Mouse (Mus musculus): Measurements from ENCODE around the gene Slc44a3. TPM values are rescaled to one million over a fixed set of nuclear protein-coding genes. Genes with fewer than 3 reads are reported as not detected.

Gene Slc44a3
- polyA plus RNA-seq, 1 experiment from 2014 or later = 0.75 TPM

GRCm38 (mm10) chr3:121569004-121569403 lies 36.8 kb upstream of the Slc44a3 start:
- Histone ChIP-seq H3K36me3 (no peaks in the 10 kb centered on the region), H3K4me3 (no peak overlapping the region), H3K9me3 (no peaks in the 10 kb centered on the region), H3K4me1 (no peaks in the 10 kb centered on the region), H3K27me3 (no peaks in the 10 kb centered on the region), H3K9ac (replicated peaks) (no peak overlapping the region), H3K27ac (replicated peaks) (no peak overlapping the region), H3K4me2 (replicated peaks) (no peak overlapping the region)
- WGBS = 83% methylated on average over 9 of the region's 9 CpGs
- no peak for ATAC-seq (replicated peaks)

GRCm38 (mm10) chr3:121567904-121568303 lies 35.7 kb upstream of the Slc44a3 start:
- no peak overlapping the region for H3K4me3 ChIP-seq
- WGBS = 93% methylated on average over 9 of the region's 9 CpGs

GRCm38 (mm10) chr3:121567337-121567900 lies 35.2 kb upstream of the Slc44a3 start:
- 92% methylated on average over 2 of the region's 2 CpGs for WGBS
- no peak overlapping the region for H3K4me2 ChIP-seq (replicated peaks)
- H3K27me3 ChIP-seq = no peaks in the 10 kb centered on the region
- no peak overlapping the region for H3K27ac ChIP-seq (replicated peaks)
- no peak overlapping the region for H3K4me3 ChIP-seq
- no peaks in the 10 kb centered on the region for H3K4me1 ChIP-seq
- H3K9me3 ChIP-seq = no peaks in the 10 kb centered on the region
- ATAC-seq (replicated peaks) = no peak
- H3K9ac ChIP-seq (replicated peaks) = no peak overlapping the region
- H3K36me3 ChIP-seq = no peaks in the 10 kb centered on the region

More at GRCm38 (mm10) chr3:121567904-121568303, 35.7 kb upstream of the Slc44a3 start:
- Histone ChIP-seq H3K36me3 (no peaks in the 10 kb centered on the region), H3K4me2 (replicated peaks) (no peak overlapping the region), H3K9ac (replicated peaks) (no peak overlapping the region), H3K27me3 (no peaks in the 10 kb centered on the region), H3K27ac (replicated peaks) (no peak overlapping the region), H3K4me1 (no peaks in the 10 kb centered on the region), H3K9me3 (no peaks in the 10 kb centered on the region)
- ATAC-seq (replicated peaks) = no peak

GRCm38 (mm10) chr3:121566901-121567300 lies 34.7 kb upstream of the Slc44a3 start:
- no peak for ATAC-seq (replicated peaks)
- Histone ChIP-seq H3K4me1 (no peaks in the 10 kb centered on the region), H3K9me3 (no peaks in the 10 kb centered on the region), H3K4me2 (replicated peaks) (no peak overlapping the region), H3K36me3 (no peaks in the 10 kb centered on the region), H3K27me3 (no peaks in the 10 kb centered on the region), H3K27ac (replicated peaks) (no peak overlapping the region), H3K4me3 (no peak overlapping the region), H3K9ac (replicated peaks) (no peak overlapping the region)
- 92% methylated on average over 4 of the region's 4 CpGs for WGBS

- WGBS = 76% methylated on average over 3 of the region's 3 CpGs
- no peak overlapping the region for H3K4me2 ChIP-seq (replicated peaks)
- ATAC-seq (replicated peaks) = no peak
Observed at GRCm38 (mm10) chr3:121561803-121562202, 29.6 kb upstream of the Slc44a3 start.

GRCm38 (mm10) chr3:121560115-121560865 lies 28.1 kb upstream of the Slc44a3 start:
- 92% methylated on average over 14 of the region's 14 CpGs for WGBS
- H3K4me1 ChIP-seq = no peaks in the 10 kb centered on the region
- no peaks in the 10 kb centered on the region for H3K27me3 ChIP-seq
- no peak overlapping the region for H3K27ac ChIP-seq (replicated peaks)
- H3K9ac ChIP-seq (replicated peaks) = no peak overlapping the region
- no peak for ATAC-seq (replicated peaks)
- no peak overlapping the region for H3K4me2 ChIP-seq (replicated peaks)
- no peak overlapping the region for H3K4me3 ChIP-seq
- H3K9me3 ChIP-seq = no peaks in the 10 kb centered on the region
- no peaks in the 10 kb centered on the region for H3K36me3 ChIP-seq

More at GRCm38 (mm10) chr3:121561803-121562202, 29.6 kb upstream of the Slc44a3 start:
- no peaks in the 10 kb centered on the region for H3K4me1 ChIP-seq
- H3K4me3 ChIP-seq = no peak overlapping the region
- no peaks in the 10 kb centered on the region for H3K9me3 ChIP-seq
- H3K9ac ChIP-seq (replicated peaks) = no peak overlapping the region
- no peaks in the 10 kb centered on the region for H3K27me3 ChIP-seq
- H3K27ac ChIP-seq (replicated peaks) = no peak overlapping the region
- H3K36me3 ChIP-seq = no peaks in the 10 kb centered on the region

- Histone ChIP-seq H3K27me3 (no peaks in the 10 kb centered on the region), H3K27ac (replicated peaks) (no peak overlapping the region), H3K4me3 (no peak overlapping the region), H3K36me3 (no peaks in the 10 kb centered on the region), H3K9me3 (no peaks in the 10 kb centered on the region), H3K9ac (replicated peaks) (no peak overlapping the region), H3K4me1 (no peaks in the 10 kb centered on the region), H3K4me2 (replicated peaks) (no peak overlapping the region)
- ATAC-seq (replicated peaks) = no peak
- WGBS = 79% methylated on average over 15 of the region's 15 CpGs
Observed at GRCm38 (mm10) chr3:121559406-121560114, 27.4 kb upstream of the Slc44a3 start.

GRCm38 (mm10) chr3:121558861-121559260 lies 26.7 kb upstream of the Slc44a3 start:
- no peak overlapping the region for H3K4me3 ChIP-seq
- no peaks in the 10 kb centered on the region for H3K4me1 ChIP-seq
- no peaks in the 10 kb centered on the region for H3K36me3 ChIP-seq
- no peak overlapping the region for H3K4me2 ChIP-seq (replicated peaks)
- H3K9ac ChIP-seq (replicated peaks) = no peak overlapping the region
- ATAC-seq (replicated peaks) = no peak
- 81% methylated on average over 8 of the region's 8 CpGs for WGBS
- no peaks in the 10 kb centered on the region for H3K9me3 ChIP-seq
- no peaks in the 10 kb centered on the region for H3K27me3 ChIP-seq
- H3K27ac ChIP-seq (replicated peaks) = no peak overlapping the region

GRCm38 (mm10) chr3:121556304-121556703 lies 24.1 kb upstream of the Slc44a3 start:
- Histone ChIP-seq H3K9ac (replicated peaks) (no peak overlapping the region), H3K4me3 (no peak overlapping the region), H3K4me2 (replicated peaks) (no peak overlapping the region), H3K36me3 (no peaks in the 10 kb centered on the region), H3K27me3 (no peaks in the 10 kb centered on the region), H3K4me1 (no peaks in the 10 kb centered on the region), H3K27ac (replicated peaks) (no peak overlapping the region), H3K9me3 (no peaks in the 10 kb centered on the region)
- no peak for ATAC-seq (replicated peaks)
- 90% methylated on average over 7 of the region's 7 CpGs for WGBS

- no peak overlapping the region for H3K4me3 ChIP-seq
- H3K27ac ChIP-seq (replicated peaks) = no peak overlapping the region
- H3K27me3 ChIP-seq = no peaks in the 10 kb centered on the region
- no peak for ATAC-seq (replicated peaks)
- no peak overlapping the region for H3K4me2 ChIP-seq (replicated peaks)
- H3K4me1 ChIP-seq = no peaks in the 10 kb centered on the region
- H3K9me3 ChIP-seq = no peaks in the 10 kb centered on the region
- WGBS = 78% methylated on average over 14 of the region's 14 CpGs
- H3K9ac ChIP-seq (replicated peaks) = no peak overlapping the region
- no peaks in the 10 kb centered on the region for H3K36me3 ChIP-seq
Observed at GRCm38 (mm10) chr3:121553294-121553693, 21.1 kb upstream of the Slc44a3 start.

GRCm38 (mm10) chr3:121552723-121553122 lies 20.5 kb upstream of the Slc44a3 start:
- Histone ChIP-seq H3K27me3 (no peaks in the 10 kb centered on the region), H3K9ac (replicated peaks) (no peak overlapping the region), H3K4me3 (no peak overlapping the region), H3K27ac (replicated peaks) (no peak overlapping the region), H3K4me1 (no peaks in the 10 kb centered on the region), H3K9me3 (no peaks in the 10 kb centered on the region), H3K4me2 (replicated peaks) (no peak overlapping the region), H3K36me3 (no peaks in the 10 kb centered on the region)
- 76% methylated on average over 11 of the region's 11 CpGs for WGBS
- ATAC-seq (replicated peaks) = no peak

- H3K9ac ChIP-seq (replicated peaks) = no peak overlapping the region
- no peaks in the 10 kb centered on the region for H3K36me3 ChIP-seq
- 7% methylated on average over 1 of the region's 1 CpGs for WGBS
- no peak for ATAC-seq (replicated peaks)
- H3K27ac ChIP-seq (replicated peaks) = no peak overlapping the region
- H3K4me2 ChIP-seq (replicated peaks) = no peak overlapping the region
- no peak overlapping the region for H3K4me3 ChIP-seq
- H3K9me3 ChIP-seq = no peaks in the 10 kb centered on the region
- no peaks in the 10 kb centered on the region for H3K4me1 ChIP-seq
- H3K27me3 ChIP-seq = no peaks in the 10 kb centered on the region
Observed at GRCm38 (mm10) chr3:121550370-121550769, 18.2 kb upstream of the Slc44a3 start.
